Mouse (Mus musculus) forebrain, embryonic 13.5 days (tissue): ENCODE measurements around the gene R3hdm4. TPM values are rescaled to one million over a fixed set of nuclear protein-coding genes. Genes with fewer than 3 reads are reported as not detected.
A peak's percentile ranks its signal among the peaks of the same experiment; 100 is the strongest.

ENCODE experiments used
- ATAC-seq: fragments of 200-750 bp; cut with Nextera tagmentation; 2 replicates; pipeline ENCODE4 v1.8.0; 2017
- H3K27ac ChIP-seq: fragments of 300-500 bp; sonication (generic); 2 replicates; pipeline ENCODE4 v1.5.1; 2015; ENCODE audit warnings: inconsistent platforms, mild to moderate bottlenecking, moderate library complexity
- H3K27me3 ChIP-seq: fragments of 300-500 bp; sonication (generic); 2 replicates; pipeline ENCODE4 v1.6.1; 2015; ENCODE audit warnings: mild to moderate bottlenecking, inconsistent platforms
- H3K36me3 ChIP-seq: fragments of 300-500 bp; sonication (generic); 2 replicates; pipeline ENCODE4 v1.6.1; 2015; ENCODE audit warnings: mild to moderate bottlenecking, inconsistent platforms; ENCODE audit not compliant: poor library complexity, severe bottlenecking
- H3K4me1 ChIP-seq: fragments of 300-500 bp; sonication (generic); 2 replicates; pipeline ENCODE4 v1.6.1; 2015; ENCODE audit warnings: inconsistent platforms
- H3K4me2 ChIP-seq: fragments of 300-500 bp; sonication (generic); 2 replicates; pipeline ENCODE4 v1.6.1; 2015; ENCODE audit warnings: inconsistent platforms, mild to moderate bottlenecking, moderate library complexity
- H3K4me3 ChIP-seq: fragments of 300-500 bp; sonication (generic); 2 replicates; pipeline ENCODE4 v1.5.1; 2015; ENCODE audit warnings: mild to moderate bottlenecking, inconsistent platforms
- H3K9ac ChIP-seq: fragments of 300-500 bp; sonication (generic); 2 replicates; pipeline ENCODE4 v1.6.1; 2015; ENCODE audit warnings: mild to moderate bottlenecking, inconsistent platforms
- H3K9me3 ChIP-seq: fragments of 300-500 bp; sonication (generic); replicated peaks from 2 replicates; pipeline ENCODE4 v1.6.1; 2016; ENCODE audit warnings: inconsistent platforms
- WGBS: fragments of 180-500 bp; shearing (Covaris S2); methylation state at CpG from one replicate; pipeline ENCODE4 v1.1.7; 2015; 5-methylcytosine and 5-hydroxymethylcytosine counted together
- polyA plus RNA-seq: library from polyadenylated mRNA; unstranded; fragments of >200 nt; fragmentation: Nextera tagmentation; extraction: Ambion mirVana; gene quantifications from 2 replicates; pipeline ENCODE4 v1.2.1, GENCODE M21; 2015

The R3hdm4 gene
- polyA plus RNA-seq, 1 experiment from 2014 or later = 200 TPM

GRCm38 (mm10) chr10:79883297-79884084 lies 37.5 kb downstream of the R3hdm4 start:
- 14% methylated on average over 22 of the region's 22 CpGs for WGBS

DNA sequence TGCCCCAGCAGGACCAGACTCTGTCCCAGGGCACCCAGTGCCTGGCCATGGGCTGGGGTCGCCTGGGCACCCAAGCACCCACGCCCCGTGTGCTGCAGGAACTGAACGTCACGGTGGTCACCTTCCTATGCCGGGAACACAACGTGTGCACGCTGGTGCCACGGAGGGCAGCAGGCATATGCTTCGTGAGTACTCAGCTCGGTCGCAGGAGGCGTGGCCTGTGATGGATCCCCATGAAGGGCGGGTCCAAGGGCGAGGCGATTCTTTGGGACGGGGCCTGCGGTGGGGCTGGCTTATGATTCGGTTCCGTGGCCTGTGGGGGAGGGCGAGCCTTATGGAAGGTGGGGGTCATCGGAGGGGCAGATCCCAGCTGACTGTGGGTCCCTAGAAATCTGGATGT lies 39.0 kb downstream of the R3hdm4 start:
- H3K9me3 ChIP-seq = no peaks in the 10 kb centered on the region
- ATAC-seq = peak; percentile 41; the same call in 1 of the 2 replicates
- peaks cover 7% of the 10 kb centered on the region for H3K4me1 ChIP-seq
- peak overlapping the region; percentile 7; the same call in 1 of the 2 replicates for H3K4me3 ChIP-seq
- H3K36me3 ChIP-seq = no peaks in the 10 kb centered on the region
- peak overlapping the region; percentile 35 for H3K4me2 ChIP-seq
- H3K27ac ChIP-seq = no peak overlapping the region
- H3K9ac ChIP-seq = no peak overlapping the region
- WGBS = 7% methylated on average over 22 of the region's 22 CpGs
- H3K27me3 ChIP-seq = peaks cover 42% of the 10 kb centered on the region

More at GRCm38 (mm10) chr10:79883297-79884084, 37.5 kb downstream of the R3hdm4 start:
- 0 out of 2 replicates have a peak, but pooled peaks have one; percentile 24 for ATAC-seq
- no peaks in the 10 kb centered on the region for H3K36me3 ChIP-seq
- peaks cover 36% of the 10 kb centered on the region for H3K27me3 ChIP-seq
- H3K4me2 ChIP-seq = no peak overlapping the region
- H3K9ac ChIP-seq = no peak overlapping the region
- H3K4me3 ChIP-seq = no peak overlapping the region
- H3K27ac ChIP-seq = no peak overlapping the region
- H3K9me3 ChIP-seq = no peaks in the 10 kb centered on the region
- peaks cover 7% of the 10 kb centered on the region for H3K4me1 ChIP-seq

DNA sequence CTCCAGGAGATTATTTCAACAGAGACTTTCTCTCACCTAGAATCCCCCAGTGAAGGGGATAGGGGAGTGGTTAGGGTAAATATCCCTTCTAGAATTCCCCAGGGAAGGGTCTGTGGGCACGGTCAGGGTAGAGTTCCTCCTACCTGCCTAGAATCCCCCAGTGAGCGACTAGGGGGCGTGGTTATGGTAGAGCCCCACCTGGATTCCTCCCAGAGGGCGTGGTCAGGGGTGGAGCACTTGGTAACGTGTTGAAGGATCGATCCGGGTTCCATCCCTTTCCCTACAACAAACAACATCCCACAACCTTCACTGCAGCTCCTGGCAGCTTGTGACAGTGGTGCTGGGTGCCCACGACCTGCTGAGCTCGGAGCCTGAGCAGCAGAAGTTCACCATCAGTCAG lies 40.3 kb downstream of the R3hdm4 start:
- no peak for ATAC-seq
- Histone ChIP-seq H3K36me3 (no peaks in the 10 kb centered on the region), H3K4me3 (no peak overlapping the region), H3K4me1 (peaks cover 7% of the 10 kb centered on the region), H3K9ac (no peak overlapping the region), H3K27ac (no peak overlapping the region), H3K4me2 (no peak overlapping the region), H3K9me3 (no peaks in the 10 kb centered on the region), H3K27me3 (peaks cover 42% of the 10 kb centered on the region)
- 11% methylated on average over 9 of the region's 9 CpGs for WGBS

DNA sequence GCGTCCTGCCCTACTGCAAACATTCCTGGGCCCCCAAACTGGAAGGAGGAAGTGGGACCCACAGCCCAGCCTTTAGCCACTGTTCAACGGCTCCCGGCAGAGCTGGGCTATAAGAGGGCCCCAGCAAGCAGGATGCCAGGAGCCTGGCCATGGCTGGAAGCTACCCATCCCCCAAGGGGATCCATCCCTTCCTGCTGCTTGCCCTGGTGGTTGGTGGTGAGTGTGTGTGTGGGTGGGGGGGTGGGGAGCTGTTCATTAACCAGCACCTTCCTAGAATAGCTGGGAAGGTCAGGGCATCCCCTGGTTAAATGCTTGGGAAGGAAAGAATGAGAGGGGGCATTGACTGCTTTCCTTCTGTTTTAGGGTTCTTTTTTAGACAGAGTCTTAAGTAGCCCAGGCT lies 41.5 kb downstream of the R3hdm4 start:
- H3K9me3 ChIP-seq = no peaks in the 10 kb centered on the region
- H3K4me1 ChIP-seq = peaks cover 19% of the 10 kb centered on the region
- no peak overlapping the region for H3K9ac ChIP-seq
- WGBS = 58% methylated on average over 3 of the region's 3 CpGs
- ATAC-seq = no peak
- peaks cover 42% of the 10 kb centered on the region for H3K27me3 ChIP-seq
- H3K36me3 ChIP-seq = no peaks in the 10 kb centered on the region
- no peak overlapping the region for H3K4me2 ChIP-seq
- H3K27ac ChIP-seq = no peak overlapping the region
- H3K4me3 ChIP-seq = no peak overlapping the region

DNA sequence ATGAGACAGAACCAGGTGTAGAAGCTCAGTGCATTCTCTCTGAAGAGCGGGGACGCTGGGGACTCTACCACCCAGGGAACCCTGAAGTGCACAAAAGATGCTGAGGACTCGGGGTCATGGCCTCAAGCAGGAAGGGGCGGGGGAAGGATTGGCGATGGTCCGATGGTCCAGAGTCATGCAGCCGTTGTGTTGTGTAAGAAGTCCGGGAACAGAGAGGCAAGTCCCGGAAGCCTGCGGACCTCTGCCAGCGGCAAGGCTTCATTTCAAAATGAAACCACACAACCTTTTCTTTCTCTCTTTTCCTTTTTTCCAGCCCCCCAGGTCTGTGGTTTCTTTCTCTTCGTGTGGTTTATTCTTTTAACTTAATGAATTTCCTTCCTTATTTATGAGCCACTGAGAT lies 43.3 kb downstream of the R3hdm4 start:
- Histone ChIP-seq H3K4me2 (no peak overlapping the region), H3K36me3 (no peaks in the 10 kb centered on the region), H3K27ac (no peak overlapping the region), H3K9ac (no peak overlapping the region), H3K27me3 (peaks cover 36% of the 10 kb centered on the region), H3K9me3 (no peaks in the 10 kb centered on the region), H3K4me3 (no peak overlapping the region), H3K4me1 (peaks cover 26% of the 10 kb centered on the region)
- WGBS = 58% methylated on average over 12 of the region's 12 CpGs
- ATAC-seq = no peak

- no peak for ATAC-seq
- H3K4me1 ChIP-seq = peaks cover 28% of the 10 kb centered on the region
- no peaks in the 10 kb centered on the region for H3K36me3 ChIP-seq
- no peak overlapping the region for H3K27ac ChIP-seq
- H3K27me3 ChIP-seq = peaks cover 30% of the 10 kb centered on the region; the same call in 1 of the 2 replicates
- H3K4me2 ChIP-seq = no peak overlapping the region
- H3K9ac ChIP-seq = no peak overlapping the region
- 60% methylated on average over 1 of the region's 1 CpGs for WGBS
- no peaks in the 10 kb centered on the region for H3K9me3 ChIP-seq
- H3K4me3 ChIP-seq = no peak overlapping the region
Measured at GRCm38 (mm10) chr10:79877174-79877573, 43.8 kb downstream of the R3hdm4 start.

DNA sequence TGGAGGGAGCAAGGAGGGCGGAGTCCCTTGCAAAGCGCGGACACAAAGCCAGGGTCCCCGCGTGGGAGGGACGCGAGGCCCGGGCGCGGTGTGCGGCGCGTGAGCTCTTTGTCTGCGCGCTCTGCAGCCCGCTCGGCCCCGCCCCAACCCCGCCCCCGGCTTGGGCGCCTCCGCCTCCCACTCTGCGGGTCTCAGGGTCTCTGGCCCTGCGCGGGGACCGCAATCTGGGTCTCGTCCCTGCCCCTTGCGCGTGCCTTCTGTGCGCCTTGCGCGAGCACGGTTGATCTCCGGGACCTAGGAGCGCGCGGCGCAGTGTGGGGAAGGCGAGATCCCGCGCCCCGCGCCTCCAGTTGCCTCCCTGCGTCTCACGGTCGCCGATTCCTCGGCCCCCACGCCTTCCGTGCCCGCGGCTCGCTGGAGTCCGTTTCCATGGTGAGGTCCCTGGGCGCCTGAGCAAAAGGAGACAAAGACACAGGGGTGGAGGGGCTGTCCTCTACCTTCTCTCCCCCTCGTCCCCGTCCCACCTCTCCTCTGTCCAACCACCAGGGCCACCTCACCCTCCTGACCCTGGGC lies 46.6 kb downstream of the R3hdm4 start, which contains the start of the genes Prtn3 and Plppr3:
Gene Prtn3, plus strand, starts transcription at position 187 of the 573 bp plus-strand sequence.
Gene Plppr3, minus strand, starts transcription at position 345 of the 573 bp plus-strand sequence.
- Histone ChIP-seq H3K4me3 (peak within 1 kb of the TSS; percentile 74), H3K9ac (peak within 1 kb of the TSS; percentile 94), H3K27me3 (0 out of 2 replicates have a peak, but pooled peaks cover 8% of the 10 kb centered on the region), H3K27ac (peak within 1 kb of the TSS; percentile 94), H3K4me2 (peak within 1 kb of the TSS; percentile 78), H3K4me1 (peaks cover 40% of the 10 kb centered on the region), H3K9me3 (no peaks in the 10 kb centered on the region), H3K36me3 (peaks cover 24% of the 10 kb centered on the region)
- ATAC-seq = peak; percentile 90
- WGBS = under 1% methylated on average over 52 of the region's 57 CpGs

GRCm38 (mm10) chr10:79873715-79874289 lies 47.2 kb downstream of the R3hdm4 start:
- Histone ChIP-seq H3K27ac (peak overlapping the region; percentile 94), H3K27me3 (0 out of 2 replicates have a peak, but pooled peaks cover 6% of the 10 kb centered on the region), H3K36me3 (peaks cover 27% of the 10 kb centered on the region), H3K4me1 (peaks cover 45% of the 10 kb centered on the region), H3K4me3 (peak overlapping the region; percentile 74), H3K9ac (peak overlapping the region; percentile 94), H3K4me2 (peak overlapping the region; percentile 78), H3K9me3 (no peaks in the 10 kb centered on the region)
- ATAC-seq = peak; percentile 16
- 0% methylated on average over 19 of the region's 26 CpGs for WGBS

GRCm38 (mm10) chr10:79873313-79873712 lies 47.7 kb downstream of the R3hdm4 start:
- WGBS = 1% methylated on average over 6 of the region's 6 CpGs
- Histone ChIP-seq H3K9me3 (no peaks in the 10 kb centered on the region), H3K4me3 (peak overlapping the region; percentile 74), H3K4me1 (peaks cover 45% of the 10 kb centered on the region), H3K9ac (peak overlapping the region; percentile 94), H3K27ac (peak overlapping the region; percentile 94), H3K27me3 (0 out of 2 replicates have a peak, but pooled peaks cover 6% of the 10 kb centered on the region), H3K36me3 (peaks cover 27% of the 10 kb centered on the region), H3K4me2 (peak overlapping the region; percentile 78)
- peak; percentile 15; the same call in 1 of the 2 replicates for ATAC-seq

DNA sequence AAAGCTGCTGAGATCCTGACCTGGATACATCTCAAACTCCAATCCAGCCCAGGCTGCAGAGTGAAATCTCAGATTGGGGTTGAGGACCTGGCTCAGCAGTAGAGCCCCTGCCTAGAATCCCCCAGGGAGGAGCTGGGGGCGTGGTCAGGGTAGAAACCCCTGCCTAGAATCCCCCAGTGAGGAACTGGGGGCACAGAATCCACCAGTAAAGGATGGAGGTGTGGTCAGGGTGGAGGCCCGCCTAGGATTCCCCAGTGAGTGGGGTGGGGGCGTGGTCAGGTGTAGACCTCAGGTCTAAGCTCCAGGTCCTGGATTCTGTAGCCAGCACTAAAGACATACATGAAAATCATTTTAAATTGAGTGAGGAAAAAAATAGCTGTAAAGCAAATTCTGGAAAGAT lies 48.1 kb downstream of the R3hdm4 start:
- Histone ChIP-seq H3K9me3 (no peaks in the 10 kb centered on the region), H3K27ac (peak overlapping the region; percentile 94), H3K36me3 (peaks cover 27% of the 10 kb centered on the region), H3K4me1 (peaks cover 45% of the 10 kb centered on the region), H3K9ac (peak overlapping the region; percentile 94), H3K27me3 (0 out of 2 replicates have a peak, but pooled peaks cover 6% of the 10 kb centered on the region), H3K4me2 (peak overlapping the region; percentile 78), H3K4me3 (peak overlapping the region; percentile 74)
- ATAC-seq = no peak
- WGBS = 44% methylated on average over 3 of the region's 3 CpGs

- H3K27ac ChIP-seq = no peak overlapping the region; the same call in 1 of the 2 replicates
- no peak for ATAC-seq
- peak overlapping the region; percentile 74 for H3K4me3 ChIP-seq
- H3K9me3 ChIP-seq = no peaks in the 10 kb centered on the region
- H3K36me3 ChIP-seq = peaks cover 35% of the 10 kb centered on the region
- H3K4me2 ChIP-seq = peak overlapping the region; percentile 78
- no peak overlapping the region for H3K9ac ChIP-seq
- no peaks in the 10 kb centered on the region for H3K27me3 ChIP-seq
- H3K4me1 ChIP-seq = peaks cover 50% of the 10 kb centered on the region
- WGBS = 82% methylated on average over 8 of the region's 8 CpGs
Measured at GRCm38 (mm10) chr10:79871845-79872244, 49.2 kb downstream of the R3hdm4 start.

DNA sequence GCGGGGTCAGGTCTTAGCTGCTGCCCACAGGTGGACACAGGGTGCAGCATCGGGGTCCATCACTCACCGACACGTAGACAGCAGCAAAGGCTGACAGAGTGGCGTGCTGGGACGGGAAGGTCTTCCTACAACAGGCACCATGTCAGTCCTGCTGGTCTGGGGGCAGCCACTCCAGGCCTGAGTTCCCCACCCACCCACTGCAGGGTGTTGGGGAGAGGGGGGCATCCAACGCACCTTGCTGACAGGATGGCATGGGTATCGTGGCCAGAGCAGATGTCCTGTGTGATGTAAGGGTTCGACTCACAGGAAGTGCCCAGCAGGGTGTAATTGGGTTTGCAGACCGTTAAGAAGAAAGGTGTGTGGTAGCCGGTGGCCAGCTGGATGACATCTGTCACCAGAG lies 54.4 kb downstream of the R3hdm4 start:
- H3K27ac ChIP-seq = no peak overlapping the region
- H3K4me3 ChIP-seq = no peak overlapping the region
- H3K4me2 ChIP-seq = no peak overlapping the region
- no peak overlapping the region for H3K9ac ChIP-seq
- peaks cover 35% of the 10 kb centered on the region for H3K4me1 ChIP-seq
- H3K36me3 ChIP-seq = peaks cover 83% of the 10 kb centered on the region
- 87% methylated on average over 11 of the region's 11 CpGs for WGBS
- H3K9me3 ChIP-seq = no peaks in the 10 kb centered on the region
- ATAC-seq = no peak
- no peaks in the 10 kb centered on the region for H3K27me3 ChIP-seq
